Mouse (Mus musculus) testis, adult 2 months (tissue): ENCODE data around the gene Pip4k2a.

Experiments
- CTCF ChIP-seq: fragments of 200-500 bp; IDR thresholded peaks from 2 replicates; pipeline ENCODE4 v1.5.1; 2012; ENCODE audit warnings: low read depth, mild to moderate bottlenecking, inconsistent platforms, low read length, moderate library complexity; ENCODE audit not compliant: control insufficient read depth, insufficient read depth, insufficient replicate concordance
- POLR2A ChIP-seq: fragments of 200-500 bp; IDR thresholded peaks from 2 replicates; pipeline ENCODE4 v1.6.1; 2012; ENCODE audit warnings: low read depth, mild to moderate bottlenecking, inconsistent platforms, low read length, moderate library complexity; ENCODE audit not compliant: control insufficient read depth

- TF ChIP-seq POLR2A = no peak
- no peak for TF ChIP-seq CTCF
Observed at GRCm38 (mm10) chr2:18974882-18975645, 22.9 kb downstream of the Pip4k2a start.
